Mouse (Mus musculus): ENCODE results near the gene Tmem131.

Gene Tmem131

DNA sequence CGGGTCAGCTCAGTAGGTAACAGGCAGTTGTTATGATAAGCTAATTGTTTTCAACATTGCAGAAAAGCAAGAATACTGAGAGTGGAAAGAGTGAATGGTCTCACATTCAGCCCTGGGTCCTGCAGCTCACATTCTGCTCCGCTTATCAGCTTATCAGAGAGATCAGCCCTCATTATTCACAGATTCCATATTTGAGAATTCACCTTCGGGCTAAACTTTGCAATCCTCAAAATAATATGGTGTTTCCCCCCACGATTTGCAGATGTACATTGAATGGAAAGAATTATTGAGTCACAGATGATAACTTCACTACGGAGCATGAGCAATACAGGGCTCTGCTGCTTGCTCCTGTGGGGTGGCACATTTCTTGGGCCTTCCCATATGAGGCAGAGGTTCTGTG, 174.7 kb downstream of the Tmem131 start:
- no peak for DNase-seq

DNA sequence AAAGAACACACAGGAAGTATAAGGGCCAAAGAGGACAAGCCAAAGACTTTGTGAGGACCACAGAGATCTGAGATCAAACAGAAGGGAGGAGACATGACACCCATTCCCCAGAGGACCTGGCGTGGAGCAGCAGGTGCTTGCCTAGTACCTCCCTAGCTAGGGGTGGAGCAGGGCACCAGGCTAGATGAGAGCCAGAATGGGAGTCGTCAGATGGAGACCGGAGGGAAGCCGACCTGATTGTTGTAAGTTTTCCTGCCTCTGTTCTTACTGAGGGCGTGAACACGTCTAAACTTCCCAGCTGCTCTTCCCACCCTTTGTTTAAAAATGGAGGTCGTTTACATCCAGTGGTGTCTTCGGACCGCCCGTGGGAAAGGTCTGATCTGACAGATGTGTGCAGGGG, 176.1 kb downstream of the Tmem131 start:
- no peak for DNase-seq

DNA sequence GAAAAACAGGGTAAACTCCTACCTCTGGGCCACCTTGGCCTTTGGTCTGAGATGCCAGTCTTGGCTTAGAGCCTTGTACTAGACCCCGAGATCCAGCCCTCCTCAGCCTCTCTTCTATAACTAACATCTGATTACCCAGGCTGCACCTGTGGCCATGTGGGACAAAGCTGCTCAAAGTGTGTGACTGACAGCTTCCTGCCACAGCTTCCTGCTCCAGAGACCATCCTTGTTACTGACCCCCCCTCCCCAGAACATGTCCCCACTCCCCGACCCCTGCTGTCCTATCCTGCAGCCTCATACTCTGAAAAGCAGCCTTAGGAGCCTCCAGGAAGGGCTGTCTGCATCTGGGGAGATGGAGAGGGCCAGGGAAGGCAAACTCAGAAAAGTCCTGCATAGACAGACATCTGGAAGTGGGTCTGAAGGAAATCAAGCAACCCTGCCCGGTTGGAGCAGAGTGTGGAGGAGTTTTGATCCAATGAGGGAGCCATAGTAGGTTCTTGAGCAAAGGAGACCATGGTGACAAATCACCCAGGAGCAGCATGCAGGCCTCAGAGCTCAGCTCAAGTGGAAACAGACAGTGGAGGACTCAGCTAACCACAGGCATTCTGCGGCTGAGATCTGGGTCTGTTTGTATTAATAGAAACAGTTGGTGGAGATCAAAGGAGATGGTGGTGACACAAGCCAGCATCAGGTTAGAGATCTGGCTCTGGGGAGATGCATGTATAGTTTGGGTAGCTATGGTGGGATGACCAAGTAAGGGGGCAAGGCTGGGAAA, 176.8 kb downstream of the Tmem131 start:
- no peak for DNase-seq

DNA sequence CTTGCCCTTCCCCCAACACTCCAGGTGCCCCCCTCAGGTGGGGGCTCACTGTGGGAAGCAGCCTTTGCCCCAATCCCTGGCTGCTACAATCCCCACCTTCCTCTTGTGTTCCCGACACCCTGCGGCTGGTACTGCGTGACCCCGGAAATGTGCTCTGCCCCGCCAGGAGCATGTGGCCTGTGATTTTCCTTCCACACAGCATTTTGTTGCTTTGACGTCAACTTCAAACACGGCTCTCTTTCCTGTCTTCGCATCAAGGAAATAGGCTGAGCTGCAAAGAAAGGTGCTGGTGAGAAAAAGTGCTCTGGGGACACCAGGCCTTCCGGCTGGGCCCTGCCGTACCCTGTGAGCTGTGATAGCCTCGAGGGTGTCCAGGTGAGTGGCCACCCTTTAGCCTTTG, 181.9 kb downstream of the Tmem131 start, which contains the start of gene Zap70:
Gene Zap70 (plus strand): TSS at position 231 of the 400 bp plus-strand sequence.
- DNase-seq: no peak

DNA sequence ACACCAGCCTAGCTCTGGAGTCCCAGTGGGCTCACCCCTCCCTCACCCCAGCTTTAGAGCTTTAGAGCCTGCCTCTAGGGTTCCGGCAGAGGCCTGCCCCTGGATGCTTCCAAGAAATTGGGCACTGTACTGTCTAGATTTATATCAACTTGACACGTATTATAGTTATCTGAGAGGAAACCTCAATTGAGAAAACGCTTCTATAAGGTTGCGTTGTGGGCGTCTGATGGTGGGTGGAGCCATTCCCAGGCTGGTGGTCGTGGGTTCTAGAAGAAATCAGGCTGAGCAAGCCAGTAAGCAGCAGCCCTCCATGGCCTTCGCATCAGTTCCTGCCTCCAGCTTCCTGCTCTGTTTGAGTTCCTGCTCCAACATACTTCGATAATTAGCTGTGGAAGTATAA, 182.4 kb downstream of the Tmem131 start:
- no peak for DNase-seq

DNA sequence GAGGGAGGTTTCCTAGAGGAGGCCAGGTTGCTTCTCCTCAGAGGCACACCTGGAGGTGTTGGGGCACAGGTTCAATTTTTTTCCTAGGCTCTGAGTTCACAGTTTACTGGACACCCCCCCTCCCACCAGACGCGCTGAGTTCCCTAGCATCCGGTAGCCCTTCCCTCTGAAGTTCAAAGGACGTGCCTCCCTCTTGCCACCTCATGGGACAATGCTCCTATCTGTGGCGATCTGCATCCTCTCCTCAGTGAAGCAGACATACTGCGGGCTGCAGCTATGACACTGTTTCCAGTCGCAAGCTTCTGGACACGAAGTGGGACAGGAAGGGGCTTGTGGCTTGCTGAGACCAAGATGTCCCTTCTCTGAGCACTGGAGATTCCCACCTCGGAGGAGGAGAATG, 183.1 kb downstream of the Tmem131 start:
- DNase-seq: no peak

DNA sequence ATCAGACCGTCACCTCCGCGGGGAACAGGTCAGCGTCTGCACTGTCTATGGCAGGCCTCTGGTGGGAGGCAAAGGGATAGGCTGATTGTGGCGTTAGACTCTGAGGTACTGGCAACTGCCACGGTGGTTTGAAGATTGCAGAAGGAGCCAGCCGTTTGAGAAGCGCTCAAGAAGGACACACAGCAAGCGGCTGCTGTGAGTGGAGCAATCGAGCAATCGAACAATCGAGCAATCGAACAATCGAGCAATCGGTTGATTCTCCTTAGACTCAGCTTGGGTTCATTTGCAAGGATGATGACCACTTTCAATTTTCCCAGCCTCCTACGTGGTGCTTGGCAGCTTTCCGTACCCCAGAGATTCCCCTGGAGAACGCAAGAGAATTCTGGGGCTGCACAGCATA, 184.4 kb downstream of the Tmem131 start:
- DNase-seq: no peak

DNA sequence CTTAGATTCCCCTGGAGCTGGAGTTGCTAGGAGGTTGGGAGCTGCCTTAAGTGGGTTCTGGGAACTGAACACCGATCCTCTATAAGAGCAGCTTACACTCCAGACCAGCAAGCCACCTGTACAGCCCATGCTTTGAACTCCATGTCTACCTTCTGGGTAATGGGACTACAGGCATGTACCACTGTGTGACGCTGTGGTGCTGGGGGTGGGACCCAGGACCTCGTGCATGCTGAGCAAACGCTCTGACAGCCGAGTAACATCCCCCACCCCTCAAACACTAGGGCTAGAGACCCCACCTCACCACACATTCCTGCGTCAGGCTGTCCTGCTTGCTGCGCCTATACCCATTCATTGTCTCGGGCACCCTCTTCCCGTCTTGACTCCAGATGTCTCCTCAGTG, 184.9 kb downstream of the Tmem131 start:
- DNase-seq: no peak

DNA sequence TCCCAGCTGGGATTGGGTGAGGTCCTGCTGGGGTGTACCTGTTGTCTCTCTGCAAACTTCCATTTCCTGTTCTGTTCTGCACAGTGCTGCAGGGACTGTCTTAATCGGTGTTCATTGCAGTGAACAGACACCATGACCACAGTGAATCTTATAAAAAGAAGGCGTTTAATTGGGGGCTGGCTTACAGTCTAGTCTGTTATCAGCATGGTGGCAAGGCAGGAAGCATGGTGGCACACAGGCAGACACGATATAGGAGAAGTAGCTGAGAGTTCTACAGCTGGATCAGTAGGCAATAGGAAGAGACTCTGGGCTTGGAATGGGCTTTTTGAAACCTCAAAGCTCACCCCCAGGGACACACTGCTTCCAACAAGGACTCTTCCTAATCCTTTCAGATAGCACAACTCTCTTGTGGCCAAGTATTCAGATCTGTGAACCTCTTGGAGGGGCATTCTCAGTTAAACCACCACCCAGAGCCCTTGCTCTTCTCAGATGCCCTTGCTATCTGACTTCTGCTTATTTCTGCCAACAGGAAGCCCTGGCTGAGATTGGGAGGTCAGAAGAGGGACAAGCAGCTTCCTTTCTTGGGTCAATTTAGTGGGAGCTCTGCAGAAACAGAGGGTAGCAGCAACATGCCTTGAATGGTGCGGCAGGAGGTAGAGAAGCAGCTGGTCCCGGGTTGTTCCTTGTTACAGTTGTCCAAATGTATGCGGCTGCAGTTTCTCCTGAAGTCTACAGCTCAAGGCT, 189.4 kb downstream of the Tmem131 start:
- no peak for DNase-seq

DNA sequence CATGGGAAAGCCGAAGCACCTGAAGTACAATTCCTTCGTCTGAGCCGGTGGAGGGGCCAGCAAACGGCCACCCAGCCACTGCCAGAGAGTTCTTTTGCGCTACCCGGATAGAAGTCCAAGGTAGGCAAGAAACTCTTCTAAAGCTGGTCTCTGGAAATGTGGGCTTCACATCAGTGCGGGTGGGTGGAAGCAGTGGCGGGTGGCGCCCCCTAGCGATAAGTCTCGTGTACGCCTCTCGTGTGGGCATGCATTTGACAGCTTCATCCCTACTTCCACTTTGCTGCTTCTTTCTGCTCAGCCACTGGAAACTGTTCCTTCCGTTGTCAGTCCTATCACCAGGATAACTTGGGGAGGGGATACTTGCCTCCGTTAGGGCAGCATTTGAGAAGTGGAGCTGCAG, 197.0 kb downstream of the Tmem131 start:
- no peak for DNase-seq

DNA sequence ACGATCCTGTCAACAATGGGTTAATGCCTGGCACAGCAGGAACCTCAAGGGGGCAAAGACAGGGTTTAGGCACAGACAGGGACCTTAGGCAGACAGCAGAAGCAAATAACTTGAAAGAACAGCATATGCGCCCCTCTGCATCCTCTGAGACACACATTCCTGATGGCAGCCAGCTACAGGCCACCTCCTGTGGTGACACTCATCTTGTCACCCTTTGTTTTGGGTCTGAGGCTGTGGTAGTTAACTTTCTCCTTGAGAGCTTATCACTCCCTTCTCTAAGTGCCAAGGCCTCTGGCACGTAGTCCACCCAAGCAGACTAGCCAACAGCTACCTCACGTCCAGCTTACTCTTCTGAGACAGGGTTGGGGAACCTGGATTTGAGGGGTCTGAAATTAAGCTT, 197.8 kb downstream of the Tmem131 start:
- DNase-seq: no peak

DNA sequence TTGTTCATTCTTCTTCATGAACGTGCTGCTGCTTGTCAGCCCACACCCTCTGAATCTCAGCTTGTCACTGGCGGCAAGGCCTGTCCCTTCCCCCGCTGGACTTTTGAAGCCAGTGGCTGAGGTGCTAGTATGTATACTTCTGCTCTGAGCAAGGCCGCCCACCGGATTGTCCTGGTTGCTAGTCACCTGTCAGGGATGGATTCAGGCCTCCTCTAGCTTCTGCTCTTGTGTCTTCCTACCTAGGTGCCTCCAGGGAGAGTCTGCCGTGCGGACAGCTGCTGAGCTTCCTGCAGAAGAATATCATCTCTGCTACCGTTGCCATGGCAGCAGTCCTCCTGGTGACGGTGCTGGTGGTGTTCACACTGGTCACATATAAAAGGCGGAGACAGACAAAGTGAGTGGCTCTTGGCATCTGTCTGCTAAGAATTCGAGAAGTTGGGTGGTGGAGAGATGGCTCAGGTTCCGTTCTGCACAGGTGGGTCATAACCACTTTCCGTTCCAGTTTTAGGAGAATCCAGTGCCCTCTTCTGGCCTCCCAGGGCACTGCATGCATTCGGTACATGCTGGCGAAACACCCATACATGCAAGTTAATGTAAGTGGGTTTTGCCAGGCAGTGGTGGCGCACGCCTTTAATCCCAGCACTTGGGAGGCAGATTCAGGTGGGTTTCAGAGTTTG, 199.1 kb downstream of the Tmem131 start:
- peak; percentile 50 to 79 for DNase-seq

DNA sequence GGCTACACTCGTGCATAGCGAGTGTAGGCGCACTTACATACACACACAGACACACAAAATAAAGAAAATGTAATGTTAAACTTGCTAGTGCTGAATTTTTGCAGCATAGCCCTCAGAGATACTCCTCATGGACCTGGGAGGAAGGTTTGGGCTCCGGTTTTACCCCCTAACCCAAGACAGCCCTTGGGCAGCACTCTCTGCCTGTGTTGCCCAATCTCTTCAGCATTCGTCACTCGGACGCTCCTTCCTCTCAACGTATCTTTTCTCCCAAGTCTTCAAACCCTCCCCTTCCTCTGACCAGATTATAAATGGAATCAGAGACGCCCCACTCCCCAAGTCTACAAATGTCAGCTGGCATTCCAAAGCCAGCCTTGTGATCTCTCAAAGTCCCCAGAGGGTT, 200.4 kb downstream of the Tmem131 start:
- DNase-seq: no peak

All from kidney, adult 8-10 months (tissue).